Mouse (Mus musculus): ENCODE data around the gene Fam168b.

Fam168b gene

DNA sequence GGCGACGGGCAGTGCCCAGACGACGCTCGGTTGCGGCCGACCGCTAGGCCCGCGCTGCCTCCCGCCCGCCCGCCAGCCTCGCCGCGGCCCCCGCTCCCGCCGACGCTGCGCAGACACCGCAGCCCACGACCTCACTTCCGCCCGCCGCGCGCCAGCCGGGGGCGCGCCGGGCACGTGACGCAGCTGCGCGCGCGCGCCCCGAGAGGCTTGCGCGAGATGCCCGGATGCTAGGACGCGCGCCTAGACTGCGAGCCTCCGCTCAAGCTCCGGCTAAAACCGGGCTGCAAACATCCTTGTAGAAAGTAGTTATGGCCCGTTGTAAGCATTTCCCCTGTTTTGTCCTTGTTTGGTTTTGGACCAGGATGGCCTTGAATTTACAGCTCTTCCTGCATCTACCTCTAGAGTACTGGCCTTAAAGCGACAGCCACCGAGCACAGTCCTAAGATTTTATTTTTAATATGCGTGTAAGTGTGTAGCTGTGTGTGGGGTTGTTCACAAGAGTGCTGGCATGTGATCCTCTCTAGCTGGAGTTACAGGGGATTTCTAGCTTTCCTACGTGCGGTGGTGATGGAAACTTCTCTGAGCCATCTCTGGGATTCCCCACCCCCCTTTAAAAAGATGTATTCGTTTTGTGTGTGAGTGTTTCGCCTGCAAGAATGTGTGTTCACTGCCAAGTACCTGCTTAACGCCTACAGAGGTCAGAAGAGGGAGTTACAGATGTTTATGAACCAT is at the start of gene Fam168b:
Gene Fam168b, minus strand, starts transcription at position 179 of the 732 bp plus-strand sequence.
- DNase-seq (ENCODE audit: low read depth, low spot score): peak; percentile 61

DNA sequence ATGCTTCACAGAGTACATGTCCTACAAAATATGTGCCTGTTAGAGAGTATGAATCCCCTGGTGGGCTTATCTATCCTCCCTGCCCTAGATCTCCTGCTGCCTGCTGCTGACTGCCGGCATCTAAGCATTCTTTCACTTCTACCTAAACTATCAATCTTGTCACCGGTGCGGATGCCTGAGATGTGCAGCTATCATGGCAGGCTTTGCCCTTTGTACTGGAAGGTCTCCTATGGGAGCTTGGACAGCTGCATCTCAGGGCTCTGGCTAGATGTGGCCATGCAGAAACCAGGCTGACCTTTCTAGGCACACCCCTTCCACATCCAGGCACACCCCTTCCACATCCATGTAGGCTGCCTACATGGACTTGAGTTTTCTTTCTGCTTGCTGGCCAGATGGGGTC is 49.6 kb upstream of the Fam168b start:
- DNase-seq (ENCODE audit: low read depth, low spot score): no peak

DNA sequence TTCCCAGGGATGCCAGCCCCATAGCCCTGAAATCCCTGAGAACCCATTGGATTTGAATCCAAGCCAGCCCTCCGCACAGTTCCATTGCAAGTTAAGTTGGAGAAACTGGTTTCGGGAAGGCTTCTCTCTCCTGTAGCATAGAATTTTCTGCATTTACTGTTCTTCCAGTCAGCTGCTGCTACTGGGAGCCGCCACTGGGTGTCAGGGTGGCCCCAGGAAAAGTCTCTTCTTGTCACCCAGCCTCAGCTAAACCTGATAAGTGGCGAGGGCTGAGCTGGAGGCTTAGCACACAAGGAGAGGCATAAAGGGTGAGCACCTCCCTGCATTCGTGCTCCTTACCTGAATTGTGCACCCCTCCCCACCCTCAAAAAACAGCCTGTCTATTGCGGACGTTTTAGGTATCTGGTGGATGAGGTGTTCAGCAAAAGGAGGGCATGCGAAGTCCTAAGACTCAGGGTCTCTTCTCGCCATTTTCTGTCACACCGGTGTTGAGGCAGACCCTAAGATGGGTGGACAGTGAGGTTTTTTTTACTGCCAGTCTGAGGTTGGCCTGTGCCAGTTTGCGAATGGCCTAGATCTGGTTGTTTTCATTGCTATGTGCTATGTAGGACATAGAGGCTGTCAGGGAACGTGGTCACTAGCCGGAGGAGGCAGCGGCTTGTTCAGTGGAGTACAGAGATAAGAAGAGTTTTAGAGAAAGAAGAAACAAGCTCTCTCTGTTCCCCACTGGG is 48.9 kb upstream of the Fam168b start:
- no peak for DNase-seq (ENCODE audit: low read depth, low spot score)

DNA sequence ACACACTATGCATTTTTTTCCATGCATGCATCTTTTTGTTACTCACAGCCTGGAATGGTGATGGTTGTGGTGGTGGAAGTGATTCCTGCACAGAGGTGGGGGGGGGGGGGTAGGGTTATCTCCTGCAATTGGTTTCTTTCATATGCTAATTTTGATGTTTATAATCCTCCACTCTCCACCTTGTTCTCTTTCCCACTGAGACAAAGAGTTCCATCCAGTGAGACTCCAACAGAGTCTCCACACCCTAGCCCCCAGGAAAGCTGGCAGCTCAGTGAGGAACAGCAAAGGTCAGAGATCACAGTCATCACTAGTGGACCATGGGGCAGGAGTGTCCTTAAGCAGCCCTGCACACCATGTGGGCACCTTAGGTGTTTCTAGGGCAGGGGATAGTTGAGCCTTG is 40.9 kb upstream of the Fam168b start:
- no peak for DNase-seq (ENCODE audit: low read depth, low spot score)

DNA sequence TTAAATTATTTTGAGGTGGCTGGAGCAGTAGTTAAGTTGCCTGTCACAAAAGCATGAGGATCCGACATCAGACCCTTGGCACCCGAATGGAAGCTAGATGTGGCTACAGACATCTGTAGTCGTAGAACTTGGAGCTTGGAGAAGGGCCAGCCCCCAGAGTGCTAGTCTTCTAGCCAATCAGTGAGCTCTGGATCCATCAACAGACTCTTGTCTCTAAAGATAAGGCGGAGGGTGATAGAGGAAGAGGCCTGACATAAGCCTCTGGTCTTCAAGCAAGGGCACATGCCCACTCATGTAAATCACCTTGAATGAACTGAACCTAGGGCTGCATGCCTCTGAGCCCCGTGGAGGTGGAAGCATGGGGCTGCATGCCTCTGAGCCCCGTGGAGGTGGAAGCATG is 36.7 kb upstream of the Fam168b start:
- DNase-seq (ENCODE audit: low read depth, low spot score): no peak

DNA sequence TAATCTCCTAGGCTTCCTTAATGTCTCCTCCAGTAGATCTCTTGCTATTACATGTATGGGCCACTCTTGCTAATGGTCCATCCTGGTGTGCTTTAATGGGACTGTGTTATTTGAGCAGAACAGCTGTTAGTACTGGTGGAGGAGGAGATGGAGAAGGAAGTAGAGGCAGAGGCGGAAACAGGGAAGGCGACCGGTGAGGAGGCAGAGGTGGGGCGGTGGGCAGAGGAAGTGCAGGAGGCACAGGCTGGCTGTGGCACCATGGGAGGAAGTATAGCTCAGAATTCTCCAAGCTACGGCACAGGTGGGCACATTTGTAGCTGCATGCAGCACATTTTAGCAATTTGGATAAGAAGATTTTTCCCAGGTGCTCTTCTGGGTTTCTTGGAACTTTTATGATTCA is 30.7 kb upstream of the Fam168b start:
- DNase-seq (ENCODE audit: low read depth, low spot score): no peak

DNA sequence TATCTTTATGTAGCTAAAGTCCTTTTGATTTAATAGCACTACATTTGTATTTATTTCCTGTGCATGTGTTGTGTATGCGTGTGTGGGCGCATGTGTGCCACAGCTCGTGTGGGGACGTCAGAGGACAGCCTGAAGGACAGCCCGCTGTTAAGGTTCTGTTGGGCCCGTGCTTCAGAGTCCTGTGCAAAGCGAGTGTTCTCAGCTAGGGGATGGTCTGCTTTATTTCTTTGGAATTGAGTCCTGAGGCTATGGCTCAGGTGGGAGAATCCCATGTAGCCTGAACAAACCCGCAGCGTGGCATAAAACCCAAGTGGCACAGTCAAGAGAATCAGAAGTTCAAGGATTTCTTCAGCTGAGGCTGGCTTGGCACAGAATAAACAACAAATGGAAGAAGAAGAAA is 28.3 kb upstream of the Fam168b start:
- DNase-seq (ENCODE audit: low read depth, low spot score): no peak

DNA sequence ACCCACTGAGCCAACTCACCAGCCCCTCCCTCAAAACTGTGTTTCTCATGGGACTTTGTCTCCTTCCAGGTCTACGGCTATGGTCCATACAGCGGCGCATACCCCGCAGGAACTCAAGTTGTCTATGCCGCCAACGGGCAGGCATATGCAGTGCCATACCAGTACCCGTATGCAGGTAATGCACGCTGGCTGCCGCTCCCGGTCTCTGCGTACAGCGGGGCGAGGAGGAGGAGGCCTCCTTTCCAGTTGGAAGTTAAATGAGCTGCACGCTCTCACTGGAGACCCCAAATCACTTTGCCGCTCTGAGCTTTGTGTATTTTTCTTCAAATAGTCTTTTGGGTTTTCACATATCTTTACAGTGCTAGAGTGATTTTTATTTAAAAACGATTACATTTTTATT is 26.4 kb upstream of the Fam168b start:
- DNase-seq (ENCODE audit: low read depth, low spot score): no peak

DNA sequence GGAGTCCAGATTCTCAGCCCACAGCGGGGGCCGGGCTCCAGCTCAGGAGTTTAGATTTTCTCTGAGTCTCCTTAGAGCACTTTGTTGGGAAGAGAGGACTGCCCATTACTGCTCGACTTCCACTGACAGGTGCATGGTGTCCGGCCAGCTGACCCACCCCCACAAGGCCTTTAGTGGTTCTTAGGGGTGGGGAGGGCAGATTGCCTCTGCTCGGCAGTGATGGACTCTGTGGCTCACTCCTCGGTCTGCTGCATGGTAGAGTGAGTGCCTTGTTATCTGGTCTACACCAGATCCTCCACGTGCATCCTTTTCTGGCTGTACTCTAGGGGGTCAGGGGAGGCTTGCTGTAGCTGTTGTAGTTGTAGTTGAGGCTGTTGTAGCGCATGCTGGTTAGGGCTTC is 25.5 kb upstream of the Fam168b start:
- DNase-seq (ENCODE audit: low read depth, low spot score): no peak

DNA sequence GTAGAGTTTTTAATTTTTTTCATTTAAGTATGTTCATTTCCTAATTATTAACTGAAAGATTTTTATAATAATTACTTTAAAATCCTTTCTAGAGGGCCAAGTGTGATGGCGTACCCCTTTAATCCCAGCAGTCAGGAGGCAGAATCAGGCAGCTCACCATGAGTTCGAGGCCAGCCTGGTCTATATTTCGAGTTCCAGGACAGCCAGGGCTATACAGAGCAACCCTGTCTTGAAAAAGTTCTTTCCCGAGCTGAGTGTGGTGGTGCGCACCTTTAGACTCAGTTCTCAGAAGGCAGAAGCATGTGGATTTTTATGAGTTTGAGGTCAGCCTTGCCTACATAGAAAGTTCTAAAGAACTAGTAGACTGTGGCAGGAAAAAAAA is 24.7 kb upstream of the Fam168b start:
- no peak for DNase-seq (ENCODE audit: low read depth, low spot score)

DNA sequence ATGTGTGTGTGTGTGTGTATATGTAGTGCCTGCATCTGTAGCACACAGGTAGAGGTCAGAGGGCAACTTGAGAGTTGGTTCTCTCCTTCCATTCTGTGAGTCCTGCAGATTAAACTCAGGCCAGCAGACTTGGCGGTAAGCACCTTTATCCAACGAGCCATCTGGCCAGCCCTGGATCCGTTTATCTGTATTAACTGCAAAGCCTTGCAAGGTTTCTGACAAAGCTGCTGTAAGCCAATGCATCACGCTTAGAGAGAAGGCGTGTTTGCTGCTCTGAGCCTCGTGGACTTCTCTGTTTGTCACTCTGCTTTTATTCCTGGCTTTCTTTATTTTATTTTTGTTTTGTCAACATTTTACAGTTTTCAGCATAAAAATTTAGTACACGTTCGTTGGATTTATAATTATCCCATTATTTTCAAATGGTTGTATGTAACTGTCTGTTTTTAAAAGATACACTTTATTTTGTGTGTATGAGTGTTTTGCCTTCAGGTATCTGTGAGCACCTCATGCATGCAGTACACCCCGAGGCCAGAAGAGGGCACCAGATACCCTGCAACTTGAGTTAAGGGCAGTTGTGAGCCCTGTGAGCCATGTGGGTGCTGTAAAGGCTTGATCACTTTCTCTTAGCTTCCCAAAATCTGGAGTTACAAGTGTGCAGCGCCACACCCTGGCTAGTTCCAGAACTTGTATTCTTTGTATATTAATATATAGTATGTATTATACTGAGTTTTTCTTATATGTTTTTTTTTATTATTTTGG is 24.1 kb upstream of the Fam168b start:
- peak; percentile 74 for DNase-seq (ENCODE audit: low read depth, low spot score)

DNA sequence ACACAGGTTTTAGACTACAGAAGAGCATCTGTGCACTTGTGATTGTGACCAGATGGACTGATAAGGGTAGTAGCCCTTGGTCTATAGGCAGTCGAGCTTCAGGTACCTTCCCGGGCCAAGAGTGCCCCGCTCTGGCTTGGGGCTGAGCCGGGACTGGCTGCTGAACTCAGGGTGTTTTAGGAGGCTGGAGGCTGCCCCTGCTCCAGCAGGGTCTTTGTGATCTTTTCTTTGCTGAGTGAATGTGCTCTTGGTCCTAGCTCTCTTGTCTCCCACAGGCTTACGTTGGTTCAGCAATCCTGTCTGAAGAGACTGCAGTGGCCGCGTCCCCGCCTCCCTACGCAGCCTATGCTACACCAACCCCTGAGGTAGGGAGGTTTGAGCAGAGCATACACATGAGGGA is 23.0 kb upstream of the Fam168b start:
- no peak for DNase-seq (ENCODE audit: low read depth, low spot score)

DNA sequence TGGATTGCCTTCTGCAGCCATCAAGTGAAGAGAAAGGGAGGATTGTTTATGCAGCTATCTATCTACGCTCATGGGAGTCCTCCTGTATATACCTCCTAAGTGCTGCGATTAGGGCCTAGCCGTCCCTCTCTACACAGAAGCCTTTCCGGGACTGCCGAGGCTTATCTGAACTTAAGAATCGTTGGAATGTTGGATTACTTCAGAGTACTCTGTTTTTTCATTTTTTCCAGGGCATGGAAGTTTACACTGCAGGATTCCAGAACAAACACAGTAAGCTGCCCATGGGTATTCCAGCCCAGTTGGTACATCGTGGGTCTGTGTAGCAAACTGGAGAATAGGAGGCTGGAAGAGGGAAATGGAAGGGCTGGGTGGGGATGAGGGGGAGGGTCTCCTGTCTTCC is 21.4 kb upstream of the Fam168b start:
- no peak for DNase-seq (ENCODE audit: low read depth, low spot score)

DNA sequence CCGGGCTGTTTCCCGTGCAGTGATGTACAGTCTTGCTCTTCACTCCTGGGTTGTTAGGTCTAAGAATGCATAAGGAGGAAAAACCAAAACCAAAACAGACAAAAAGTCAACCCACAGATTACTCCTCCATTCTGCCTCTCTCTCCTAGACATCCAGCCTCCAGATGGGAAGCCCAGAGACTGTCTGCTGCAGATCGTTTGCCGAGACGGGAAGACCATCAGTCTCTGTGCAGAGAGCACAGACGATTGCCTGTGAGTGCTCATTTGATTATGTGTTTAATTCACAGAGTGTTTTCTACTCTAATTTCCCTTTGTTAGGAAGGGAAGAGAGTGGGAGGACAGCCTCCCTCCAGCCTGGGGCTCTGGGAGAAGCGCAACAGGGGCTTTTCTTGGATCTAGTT is 20.5 kb upstream of the Fam168b start:
- DNase-seq (ENCODE audit: low read depth, low spot score): no peak

DNA sequence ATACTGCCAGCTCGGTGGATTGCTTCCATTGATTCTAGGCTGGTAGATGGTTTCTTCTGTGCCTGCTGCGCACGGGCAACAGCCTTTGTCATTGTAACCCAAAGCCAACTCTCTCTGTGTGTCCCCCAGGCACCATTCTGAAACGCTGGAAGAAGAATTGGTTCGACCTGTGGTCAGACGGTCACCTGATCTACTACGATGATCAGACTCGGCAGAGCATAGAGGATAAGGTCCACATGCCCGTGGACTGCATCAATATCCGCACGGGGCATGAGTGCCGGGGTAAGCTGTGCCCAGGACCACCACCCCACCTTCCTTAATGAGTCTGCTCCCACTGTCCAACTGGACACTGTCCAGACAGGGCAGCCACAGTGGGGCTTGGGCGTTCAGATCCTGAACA is 20.0 kb upstream of the Fam168b start:
- no peak for DNase-seq (ENCODE audit: low read depth, low spot score)

DNA sequence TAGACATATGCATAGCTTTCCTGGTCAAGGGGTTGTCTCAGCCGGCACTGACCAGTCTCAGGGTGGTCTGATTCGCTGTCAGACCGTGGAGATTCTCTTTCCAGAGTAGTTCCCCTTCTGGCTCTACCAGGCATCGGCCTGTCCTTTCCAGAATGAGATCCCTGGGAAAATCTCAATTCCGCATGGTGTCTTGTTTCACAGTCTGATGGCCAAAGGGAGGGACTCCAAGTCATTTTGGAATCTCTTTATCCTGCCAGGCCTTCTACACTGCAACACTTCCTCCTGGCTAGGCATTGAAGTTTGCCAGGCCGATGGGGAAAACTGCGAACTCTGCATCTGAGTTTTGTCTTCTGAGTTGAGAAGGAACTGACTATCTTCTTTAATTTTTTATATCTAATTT is 17.3 kb upstream of the Fam168b start:
- DNase-seq (ENCODE audit: low read depth, low spot score): no peak

DNA sequence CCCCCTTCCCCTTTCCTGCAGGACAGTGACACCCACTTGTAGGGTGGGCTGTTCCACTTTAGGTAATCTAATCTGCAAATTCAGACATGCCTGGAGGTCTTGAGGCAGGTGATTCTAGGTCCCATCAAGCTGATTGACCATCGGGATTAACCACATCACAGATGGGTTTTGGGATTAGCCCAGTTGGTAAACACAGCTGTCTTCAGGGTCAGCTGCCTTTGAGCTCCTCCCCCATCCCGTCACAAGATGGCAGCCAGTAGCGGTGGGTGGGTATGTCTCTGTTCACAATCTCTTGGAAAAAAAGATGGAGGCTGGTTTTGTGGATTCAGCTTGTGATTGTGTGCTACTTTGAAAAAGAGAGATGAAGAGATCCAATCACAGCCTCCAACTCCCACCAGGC is 16.9 kb upstream of the Fam168b start:
- no peak for DNase-seq (ENCODE audit: low read depth, low spot score)

DNA sequence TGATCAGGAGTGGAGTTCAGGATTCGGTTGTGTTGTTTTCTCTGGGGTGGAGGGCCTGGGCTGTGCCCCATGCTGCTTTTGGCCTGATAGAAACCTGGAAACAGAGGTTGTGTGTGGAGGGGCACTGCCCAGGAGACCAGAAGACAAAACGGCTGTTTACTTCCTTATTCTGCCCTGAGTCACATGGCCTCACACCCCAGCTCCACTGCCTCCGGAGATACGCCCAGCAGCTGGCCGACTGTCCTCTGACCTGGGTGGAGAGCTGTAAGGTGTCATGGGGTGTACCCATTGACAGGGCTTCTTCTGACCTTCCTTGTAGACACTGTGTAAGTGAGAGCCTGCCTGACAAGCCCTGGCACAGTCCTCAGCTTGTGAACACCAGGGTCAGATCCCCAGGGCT is 15.8 kb upstream of the Fam168b start:
- DNase-seq (ENCODE audit: low read depth, low spot score): no peak

DNA sequence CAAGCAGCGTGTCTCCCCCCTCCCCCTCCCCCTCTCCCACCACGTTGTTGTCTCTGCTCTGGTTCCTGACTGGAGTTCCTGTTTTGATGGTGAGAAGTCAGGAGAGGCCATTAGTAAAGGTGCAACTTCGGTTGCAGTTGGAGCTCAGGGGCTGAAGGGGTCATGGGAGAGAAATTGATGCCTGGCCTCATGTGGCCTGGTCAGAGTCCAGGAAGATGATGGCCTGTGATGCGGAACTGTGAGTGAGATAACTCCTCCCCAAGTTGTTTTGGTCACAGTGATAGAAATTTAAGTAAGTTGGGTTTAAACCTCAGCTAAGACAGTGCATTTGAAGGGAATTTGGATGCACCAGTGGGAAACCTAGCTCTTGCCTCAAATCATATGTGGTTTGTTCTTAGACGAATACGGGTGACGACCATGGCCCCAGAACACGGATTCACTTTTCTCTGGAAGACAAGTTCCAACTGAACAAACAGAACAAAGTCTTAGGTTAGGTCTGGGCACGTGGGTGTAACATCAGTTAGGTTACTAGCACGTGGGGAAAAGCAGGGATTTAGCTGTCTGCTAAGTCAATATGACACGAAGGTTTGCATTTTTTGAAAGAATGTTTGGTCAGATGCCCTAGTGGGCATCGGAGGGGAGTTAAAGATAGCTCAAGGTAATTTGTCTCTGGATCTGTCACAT is 12.3 kb upstream of the Fam168b start:
- no peak for DNase-seq (ENCODE audit: low read depth, low spot score)

DNA sequence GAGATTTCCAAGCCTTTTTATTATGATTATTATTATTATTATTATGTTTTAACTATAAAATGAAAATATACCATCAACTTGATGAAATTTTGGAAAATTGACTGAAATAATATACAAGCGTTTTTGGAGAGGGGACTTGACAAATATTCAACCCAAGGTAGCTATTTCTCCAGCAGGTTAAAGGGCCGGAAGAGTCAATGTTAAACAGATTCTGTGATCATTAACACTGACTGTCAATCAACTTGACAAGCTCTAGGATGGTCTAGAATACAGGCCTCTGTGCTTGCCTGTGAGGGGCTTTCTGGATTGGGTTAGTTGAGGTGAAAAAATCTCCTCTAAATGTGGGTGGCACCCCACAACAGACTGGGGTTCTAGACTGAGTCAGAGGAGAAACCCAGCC is 10.9 kb upstream of the Fam168b start:
- no peak for DNase-seq (ENCODE audit: low read depth, low spot score)

DNA sequence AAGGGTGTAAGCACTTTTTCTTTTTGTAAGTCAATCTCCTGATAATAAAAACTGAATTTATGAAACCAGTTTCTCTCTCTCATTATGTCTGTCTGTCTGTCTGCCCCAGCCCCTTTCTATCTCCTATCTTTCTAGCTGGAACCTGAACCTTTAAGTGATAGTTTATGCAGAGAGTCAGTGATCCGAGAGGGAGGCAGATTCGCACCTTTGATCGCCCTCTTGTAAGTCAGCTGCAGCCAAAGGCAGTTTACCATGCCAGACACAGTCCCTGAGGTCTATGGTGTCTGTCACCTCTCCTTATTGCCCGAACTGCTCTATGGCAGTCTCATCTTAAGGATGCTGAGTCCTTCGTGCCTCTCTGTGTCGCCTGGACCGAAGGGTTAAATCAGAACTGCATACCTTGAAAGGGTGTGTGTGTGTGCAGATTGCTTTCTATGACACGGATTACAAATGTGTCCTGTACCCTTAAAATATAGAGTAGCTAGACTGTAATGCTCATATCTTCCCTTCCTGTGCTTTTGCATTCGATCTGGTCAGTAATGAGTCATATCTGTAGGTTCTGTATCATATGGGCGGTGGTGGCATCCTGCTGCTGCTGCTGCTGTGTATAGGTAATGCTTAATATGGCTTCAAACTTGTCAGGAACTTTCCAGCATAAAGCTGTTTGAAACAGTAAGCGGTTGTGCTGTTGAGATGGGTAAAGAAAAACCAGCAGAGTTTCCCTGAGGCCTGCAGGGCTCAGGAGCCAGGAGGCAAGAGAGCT is 9.4 kb upstream of the Fam168b start:
- no peak for DNase-seq (ENCODE audit: low read depth, low spot score)
